Mouse (Mus musculus) right cerebral cortex, adult 18-20 months (tissue): ENCODE data around the gene Rpl12.
A peak's percentile ranks its signal among the peaks of the same experiment; 100 is the strongest.

ENCODE experiments used
- DNase-seq: peaks from one replicate; pipeline ENCODE4 v3.0.0; 2022; ENCODE audit warnings: mixed read lengths

The Rpl12 gene

GRCm38 (mm10) chr2:32947454-32947853, 13.9 kb upstream of the Rpl12 start:
- DNase-seq, result no peak

GRCm38 (mm10) chr2:32954581-32954980, 6.8 kb upstream of the Rpl12 start:
- DNase-seq, result no peak

- DNase-seq, result peak; percentile 46
These were observed 4.0 kb upstream of the Rpl12 start for GRCm38 (mm10) chr2:32957344-32957743.

- no peak for DNase-seq
These were observed 1.1 kb upstream of the Rpl12 start for GRCm38 (mm10) chr2:32960273-32960672.

- no peak for DNase-seq
These were observed 909 bp downstream of the Rpl12 start for GRCm38 (mm10) chr2:32962062-32962874.

- no peak for DNase-seq
These were observed 1.5 kb downstream of the Rpl12 start for GRCm38 (mm10) chr2:32962875-32963220.

- DNase-seq, result no peak
These were observed 2.2 kb downstream of the Rpl12 start for GRCm38 (mm10) chr2:32963544-32963943.

- DNase-seq, result no peak
These were observed 2.6 kb downstream of the Rpl12 start for GRCm38 (mm10) chr2:32963981-32964380.

- no peak for DNase-seq
These were observed 3.5 kb downstream of the Rpl12 start for GRCm38 (mm10) chr2:32964659-32965457.

- no peak for DNase-seq
These were observed 4.3 kb downstream of the Rpl12 start for GRCm38 (mm10) chr2:32965511-32966183.

GRCm38 (mm10) chr2:32966184-32966688, 4.9 kb downstream of the Rpl12 start:
- DNase-seq, result no peak

- DNase-seq, result peak; percentile 92
These were observed 5.6 kb downstream of the Rpl12 start for GRCm38 (mm10) chr2:32966689-32967631.

- no peak for DNase-seq
These were observed 6.8 kb downstream of the Rpl12 start for GRCm38 (mm10) chr2:32968024-32968614.

- DNase-seq, result peak; percentile 42
These were observed 8.0 kb downstream of the Rpl12 start for GRCm38 (mm10) chr2:32969326-32969725.

- DNase-seq, result no peak
These were observed 9.9 kb downstream of the Rpl12 start for GRCm38 (mm10) chr2:32971235-32971634.

- no peak for DNase-seq
These were observed 12.9 kb downstream of the Rpl12 start for GRCm38 (mm10) chr2:32974216-32974615.

GRCm38 (mm10) chr2:32977114-32977513, 15.8 kb downstream of the Rpl12 start:
- DNase-seq, result no peak

GRCm38 (mm10) chr2:32978675-32979074, 17.3 kb downstream of the Rpl12 start:
- DNase-seq, result no peak

- no peak for DNase-seq
These were observed 18.3 kb downstream of the Rpl12 start for GRCm38 (mm10) chr2:32979675-32980074.

- no peak for DNase-seq
These were observed 19.9 kb downstream of the Rpl12 start for GRCm38 (mm10) chr2:32981281-32981680.

GRCm38 (mm10) chr2:32981725-32982271, 20.4 kb downstream of the Rpl12 start, which contains the start of gene Slc2a8:
Gene Slc2a8, minus strand, starts transcription at chr2:32982083.
- DNase-seq, result peak; percentile 96
